Mouse (Mus musculus) spleen, postnatal 4 days (tissue): ENCODE measurements around the gene Zan.

ENCODE experiments used
- DNase-seq, 2 experiments: peaks; one replicate each; pipeline ENCODE4 v3.0.0; 2022; ENCODE audit warnings: low spot score in 2 of 2

The Zan gene

GRCm38 (mm10) chr5:137419105-137419504 lies 57.8 kb downstream of the Zan start:
- no peak for DNase-seq

DNA sequence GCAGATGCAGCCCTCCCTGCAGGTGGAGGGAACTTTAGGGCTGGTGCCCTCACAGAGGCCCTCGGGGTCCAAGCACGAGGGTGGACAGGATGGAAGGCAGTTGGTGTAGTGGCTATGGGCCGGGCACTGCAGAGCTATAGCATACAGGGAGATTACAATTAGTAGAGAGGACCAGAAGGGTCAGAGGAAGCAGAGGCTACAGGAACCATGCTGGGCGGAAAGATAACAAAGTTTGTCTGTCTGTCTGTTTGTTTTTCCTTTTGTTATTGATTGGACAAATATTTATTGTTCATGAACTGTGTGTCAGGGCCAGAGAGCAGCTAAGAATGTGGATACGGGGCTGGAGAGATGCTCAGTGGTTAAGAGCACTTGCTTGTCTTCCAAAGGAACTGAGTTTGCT lies 62.6 kb downstream of the Zan start:
- DNase-seq, result no peak

GRCm38 (mm10) chr5:137411235-137411634 lies 65.6 kb downstream of the Zan start:
- no peak for DNase-seq

GRCm38 (mm10) chr5:137410549-137410948 lies 66.3 kb downstream of the Zan start:
- no peak for DNase-seq

DNA sequence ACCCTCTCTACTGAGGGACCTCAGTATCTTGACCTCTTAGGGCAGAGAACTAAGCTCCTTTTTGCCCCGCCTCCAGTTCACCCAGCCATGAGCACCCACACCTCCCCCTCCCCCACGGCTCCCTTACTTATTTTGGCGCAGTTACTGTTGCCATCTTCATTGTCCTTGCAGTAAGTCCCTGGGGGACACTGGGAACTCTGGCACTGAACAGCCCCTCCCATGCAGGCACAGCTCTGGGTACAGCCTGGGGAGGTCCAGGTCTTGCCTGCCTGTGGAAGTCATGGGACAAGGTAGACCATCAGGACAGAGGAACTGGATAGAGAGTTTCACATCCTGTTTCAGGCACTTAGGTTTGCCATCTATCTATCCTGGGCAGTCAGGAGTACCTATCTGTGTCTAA lies 66.8 kb downstream of the Zan start:
- DNase-seq, result no peak

- no peak for DNase-seq
Measured at GRCm38 (mm10) chr5:137409451-137409850, 67.4 kb downstream of the Zan start.

- no peak for DNase-seq
Measured at GRCm38 (mm10) chr5:137404081-137404480, 72.8 kb downstream of the Zan start.

DNA sequence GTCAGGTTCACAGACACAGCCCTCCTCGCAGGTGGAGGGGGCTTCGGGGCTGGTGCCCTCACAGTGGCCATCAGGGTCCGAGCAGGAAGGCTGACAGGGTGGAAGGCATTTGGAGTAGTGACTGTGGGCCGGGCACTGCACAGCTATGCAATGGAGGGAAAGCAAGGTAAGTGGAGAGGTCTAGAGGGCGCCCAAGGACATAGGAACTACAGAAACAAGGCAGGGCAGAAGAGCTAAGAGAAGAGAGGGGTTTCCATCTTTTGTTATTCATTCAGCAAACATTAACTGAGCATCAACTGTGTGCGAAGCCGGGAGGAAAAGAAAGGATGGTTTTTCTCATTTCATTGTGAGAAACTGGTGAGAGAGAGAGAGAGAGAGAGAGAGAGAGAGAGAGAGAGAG lies 82.4 kb downstream of the Zan start:
- no peak for DNase-seq

DNA sequence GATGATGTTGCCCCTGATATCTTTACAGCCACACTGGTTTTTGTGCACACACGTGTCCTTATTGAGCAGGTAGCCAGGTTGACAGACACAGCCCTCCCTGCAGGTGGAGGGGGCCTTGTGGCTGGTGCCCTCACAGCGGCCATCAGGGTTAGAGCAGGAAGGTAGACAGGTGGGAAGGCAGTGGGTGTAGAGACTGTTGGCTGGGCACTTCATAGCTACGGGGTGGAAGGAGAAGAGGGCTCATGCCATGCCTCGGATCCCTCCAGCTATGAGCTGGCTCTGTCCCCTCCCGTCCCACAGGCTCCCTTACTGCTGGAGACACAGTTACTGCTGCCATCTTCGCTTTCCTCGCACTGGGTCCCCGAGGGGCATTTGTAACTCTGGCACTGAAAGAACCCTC lies 85.2 kb downstream of the Zan start:
- DNase-seq, result no peak

GRCm38 (mm10) chr5:137386712-137387111 lies 90.2 kb downstream of the Zan start:
- DNase-seq, result no peak

- no peak for DNase-seq
Measured at GRCm38 (mm10) chr5:137383441-137383840, 93.4 kb downstream of the Zan start.

GRCm38 (mm10) chr5:137381152-137381551 lies 95.7 kb downstream of the Zan start:
- DNase-seq, result peak; percentile 56 to 85

GRCm38 (mm10) chr5:137377603-137378002 lies 99.3 kb downstream of the Zan start:
- DNase-seq, result no peak

DNA sequence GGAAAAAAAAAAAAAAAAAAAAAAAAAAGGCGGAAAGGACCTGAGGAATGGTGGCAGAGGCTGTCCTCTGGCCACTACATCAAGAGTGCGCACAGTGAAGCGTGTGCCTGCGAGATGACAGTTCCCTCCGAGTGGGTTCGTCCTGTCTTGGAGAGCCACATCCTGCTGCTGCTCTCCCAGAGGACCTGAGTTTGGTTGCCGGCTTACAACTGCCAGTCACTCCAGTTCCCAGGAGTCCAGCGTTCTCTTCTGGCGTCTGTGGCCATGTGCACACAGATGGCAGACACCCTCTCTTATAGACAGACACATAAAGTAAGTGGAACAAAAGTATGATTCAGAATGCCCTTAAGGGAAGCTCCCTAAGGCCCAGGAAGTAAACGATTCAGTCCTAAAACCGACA lies 99.7 kb downstream of the Zan start:
- DNase-seq, result no peak

DNA sequence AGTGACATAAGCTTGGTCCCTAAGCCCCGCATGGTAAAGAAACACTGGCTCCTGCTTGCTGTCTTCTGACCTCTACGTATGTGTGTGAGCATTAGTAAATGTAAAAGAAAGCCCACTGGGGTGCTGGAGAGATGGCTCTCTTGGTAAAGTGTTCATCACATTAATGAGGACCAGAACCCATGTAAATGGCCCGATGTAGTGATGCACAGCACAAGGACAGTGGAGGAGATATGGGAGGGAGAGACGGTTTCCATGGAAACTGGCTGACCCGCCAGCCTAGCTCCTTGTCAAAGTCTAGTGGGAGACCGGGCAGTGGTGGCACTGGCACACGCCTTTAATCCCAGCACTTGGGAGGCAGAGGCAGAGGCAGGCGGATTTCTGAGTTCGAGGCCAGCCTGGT lies 100.1 kb downstream of the Zan start:
- DNase-seq, result no peak

- DNase-seq, result no peak
Measured at GRCm38 (mm10) chr5:137376198-137376597, 100.7 kb downstream of the Zan start.

GRCm38 (mm10) chr5:137375627-137376026 lies 101.2 kb downstream of the Zan start:
- no peak for DNase-seq

- no peak for DNase-seq
Measured at GRCm38 (mm10) chr5:137374521-137375080, 102.3 kb downstream of the Zan start.

- DNase-seq, result no peak
Measured at GRCm38 (mm10) chr5:137373371-137373950, 103.4 kb downstream of the Zan start.

DNA sequence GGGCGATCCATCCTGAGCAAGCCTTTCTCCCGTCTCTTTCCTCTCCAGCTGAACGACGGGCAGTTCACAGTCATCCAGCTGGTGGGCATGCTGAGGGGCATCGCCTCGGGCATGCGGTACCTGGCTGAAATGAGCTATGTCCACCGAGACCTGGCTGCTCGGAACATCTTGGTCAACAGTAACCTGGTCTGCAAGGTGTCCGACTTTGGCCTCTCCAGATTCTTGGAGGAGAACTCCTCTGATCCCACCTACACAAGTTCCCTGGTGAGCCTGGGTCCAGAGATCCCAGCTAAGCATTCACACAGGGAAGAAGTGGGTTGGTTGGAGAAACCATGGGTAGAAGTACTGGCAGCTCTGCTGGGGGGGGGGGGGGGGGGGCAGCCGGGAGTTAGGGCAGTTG lies 107.2 kb downstream of the Zan start:
- no peak for DNase-seq

GRCm38 (mm10) chr5:137358382-137358781 lies 118.5 kb downstream of the Zan start:
- no peak for DNase-seq

GRCm38 (mm10) chr5:137354091-137354490 lies 122.8 kb downstream of the Zan start:
- DNase-seq, result no peak

DNA sequence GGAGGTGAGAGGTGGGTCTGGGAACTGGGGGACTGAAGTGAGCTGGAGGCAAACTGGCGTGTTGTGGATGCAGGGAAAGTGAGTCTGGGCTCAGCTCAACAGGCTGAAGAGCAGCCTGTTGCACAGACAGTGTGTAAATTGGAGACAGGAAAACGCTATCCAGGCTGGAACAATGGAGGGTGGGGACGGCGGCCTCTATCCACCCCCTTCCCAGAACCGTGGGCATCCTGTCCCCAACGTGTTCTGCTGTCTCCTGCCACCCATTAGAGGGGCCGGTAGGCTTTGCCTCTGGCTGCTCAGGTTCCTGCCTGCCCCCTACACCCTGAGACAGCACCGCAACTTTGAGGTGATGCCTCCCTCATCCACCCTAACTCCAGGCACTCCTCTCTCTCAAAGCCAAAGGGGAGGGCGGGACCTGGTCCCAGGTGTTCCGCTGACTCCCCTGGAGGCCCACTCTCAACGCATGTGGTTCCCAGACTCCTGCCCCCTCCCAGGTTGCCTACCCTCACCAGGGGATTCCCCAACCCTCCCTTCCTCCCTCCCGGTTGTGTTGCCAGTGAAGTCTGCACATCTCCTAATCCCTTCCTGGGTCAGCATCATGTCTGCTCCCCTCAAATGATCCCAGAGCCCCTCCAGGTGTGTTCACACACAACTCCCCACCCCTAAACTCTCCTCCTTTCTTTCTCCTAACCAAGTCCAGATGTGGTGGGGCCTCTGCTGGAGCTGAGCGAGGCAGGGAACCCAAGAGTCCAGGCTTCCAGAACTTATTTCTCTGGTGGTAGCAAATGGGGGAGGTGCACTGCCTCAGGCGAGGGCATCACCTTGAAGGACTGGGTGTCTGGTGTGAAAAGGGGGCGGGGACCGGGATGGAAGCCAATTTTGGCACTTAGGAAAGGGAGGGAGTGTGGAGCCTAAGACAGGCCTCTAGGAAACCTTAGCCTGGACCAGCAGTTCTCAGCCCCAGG lies 124.6 kb downstream of the Zan start:
- DNase-seq, result no peak
